Mouse (Mus musculus): ENCODE results near the gene Sez6.

GRCm38 (mm10) chr11:77900187-77900586 is 30.4 kb upstream of the Sez6 start:
- TF ChIP-seq CTCF (IDR thresholded peaks at IDR 0.05; ENCODE audit: low read depth) (no peak), EP300 (IDR thresholded peaks at IDR 0.05; ENCODE audit: low read depth) (no peak)
